Mouse (Mus musculus): ENCODE measurements around the gene Nupr1.

Gene Nupr1

GRCm38 (mm10) chr7:126644345-126644744 lies 13.7 kb upstream of the Nupr1 start:
- DNase-seq (ENCODE audit: inconsistent ontology term): no peak

GRCm38 (mm10) chr7:126643244-126643617 lies 12.6 kb upstream of the Nupr1 start:
- DNase-seq (ENCODE audit: inconsistent ontology term): peak; percentile 24

GRCm38 (mm10) chr7:126642545-126643243 lies 12.0 kb upstream of the Nupr1 start:
- no peak for DNase-seq (ENCODE audit: inconsistent ontology term)

GRCm38 (mm10) chr7:126636733-126637520 lies 6.3 kb upstream of the Nupr1 start:
- peak; percentile 37 for DNase-seq (ENCODE audit: inconsistent ontology term)

GRCm38 (mm10) chr7:126635375-126635774 lies 4.7 kb upstream of the Nupr1 start:
- DNase-seq (ENCODE audit: inconsistent ontology term): no peak

GRCm38 (mm10) chr7:126632478-126632877 lies 1.8 kb upstream of the Nupr1 start:
- no peak for DNase-seq (ENCODE audit: inconsistent ontology term)

- peak; percentile 95 for DNase-seq (ENCODE audit: inconsistent ontology term)
Observed at GRCm38 (mm10) chr7:126629915-126630314, 746 bp downstream of the Nupr1 start.

GRCm38 (mm10) chr7:126628111-126628510 lies 2.5 kb downstream of the Nupr1 start:
- peak; percentile 94 for DNase-seq (ENCODE audit: inconsistent ontology term)

- DNase-seq (ENCODE audit: inconsistent ontology term): no peak
Observed at GRCm38 (mm10) chr7:126625807-126626600, 4.7 kb downstream of the Nupr1 start.

- peak; percentile 97 for DNase-seq (ENCODE audit: inconsistent ontology term)
Observed at GRCm38 (mm10) chr7:126625369-126625768, 5.3 kb downstream of the Nupr1 start.

- no peak for DNase-seq (ENCODE audit: inconsistent ontology term)
Observed at GRCm38 (mm10) chr7:126624774-126625173, 5.9 kb downstream of the Nupr1 start.

GRCm38 (mm10) chr7:126623381-126623780 lies 7.3 kb downstream of the Nupr1 start:
- DNase-seq (ENCODE audit: inconsistent ontology term): no peak

- DNase-seq (ENCODE audit: inconsistent ontology term): peak; percentile 47
Observed at GRCm38 (mm10) chr7:126621452-126622359, 9.0 kb downstream of the Nupr1 start.

- DNase-seq (ENCODE audit: inconsistent ontology term): no peak
Observed at GRCm38 (mm10) chr7:126619559-126620275, 10.9 kb downstream of the Nupr1 start.

- no peak for DNase-seq (ENCODE audit: inconsistent ontology term)
Observed at GRCm38 (mm10) chr7:126616707-126617106, 14.0 kb downstream of the Nupr1 start.

GRCm38 (mm10) chr7:126612736-126613135 lies 17.9 kb downstream of the Nupr1 start:
- no peak for DNase-seq (ENCODE audit: inconsistent ontology term)

- no peak for DNase-seq (ENCODE audit: inconsistent ontology term)
Observed at GRCm38 (mm10) chr7:126607796-126608195, 22.9 kb downstream of the Nupr1 start.

GRCm38 (mm10) chr7:126607064-126607463 lies 23.6 kb downstream of the Nupr1 start:
- peak; percentile 86 for DNase-seq (ENCODE audit: inconsistent ontology term)

- no peak for DNase-seq (ENCODE audit: inconsistent ontology term)
Observed at GRCm38 (mm10) chr7:126606611-126607010, 24.1 kb downstream of the Nupr1 start.

GRCm38 (mm10) chr7:126602650-126603049 lies 28.0 kb downstream of the Nupr1 start:
- no peak for DNase-seq (ENCODE audit: inconsistent ontology term)

GRCm38 (mm10) chr7:126601896-126602295 lies 28.8 kb downstream of the Nupr1 start:
- DNase-seq (ENCODE audit: inconsistent ontology term): no peak
